Mouse (Mus musculus) urinary bladder, adult 18-20 months (tissue): ENCODE measurements around the gene Bpifb5.
"Not testable (repeated sequence)": the region's sequence is repeated elsewhere in the genome, so short reads cannot be mapped to it uniquely, and the experiment has no call there.

Experiments
- DNase-seq, 2 experiments: peaks; one replicate each; pipeline ENCODE4 v3.0.0; 2022; ENCODE audit warnings: low spot score in 2 of 2, mixed read lengths in 2 of 2

Bpifb5 gene

GRCm38 (mm10) chr2:154223265-154223916 is at the start of gene Bpifb5:
Gene Bpifb5 (plus strand): TSS chr2:154223742.
- no peak for DNase-seq

DNA sequence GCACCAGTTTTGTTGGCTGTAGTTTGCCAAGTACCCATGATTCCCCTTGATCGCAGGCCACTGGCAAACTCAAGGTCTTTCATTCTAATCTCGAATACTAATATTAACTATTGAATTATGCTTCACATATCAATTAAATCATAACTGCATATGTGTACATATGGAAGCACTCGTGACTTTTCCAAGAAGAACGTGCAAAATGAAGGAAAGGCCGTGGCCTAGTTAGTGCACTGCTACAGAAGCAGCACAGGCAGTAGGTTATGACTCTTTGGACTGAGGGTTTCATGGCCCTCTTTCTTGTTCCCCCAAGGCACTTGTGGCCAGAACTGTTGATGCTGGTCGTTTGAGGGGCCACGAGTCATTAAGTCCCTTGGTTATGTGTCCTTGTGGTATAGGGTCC is 41.6 kb upstream of the Bpifb5 start:
- not testable (repeated sequence) for DNase-seq

DNA sequence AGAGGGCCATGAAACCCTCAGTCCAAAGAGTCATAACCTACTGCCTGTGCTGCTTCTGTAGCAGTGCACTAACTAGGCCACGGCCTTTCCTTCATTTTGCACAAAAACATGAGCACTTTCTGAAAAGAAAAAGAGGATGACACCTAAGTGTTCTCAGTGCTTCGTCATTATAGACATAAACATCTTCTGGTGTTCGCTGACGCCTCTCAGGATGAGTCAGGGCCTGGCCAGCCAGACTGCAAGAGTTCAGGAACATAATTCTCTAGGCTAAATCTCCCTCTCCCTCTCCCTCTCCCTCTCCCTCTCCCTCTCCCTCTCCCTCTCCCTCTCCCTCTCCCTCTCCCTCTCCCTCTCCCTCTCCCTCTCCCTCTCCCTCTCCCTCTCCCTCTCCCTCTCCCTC is 40.5 kb upstream of the Bpifb5 start:
- DNase-seq: not testable (repeated sequence)

DNA sequence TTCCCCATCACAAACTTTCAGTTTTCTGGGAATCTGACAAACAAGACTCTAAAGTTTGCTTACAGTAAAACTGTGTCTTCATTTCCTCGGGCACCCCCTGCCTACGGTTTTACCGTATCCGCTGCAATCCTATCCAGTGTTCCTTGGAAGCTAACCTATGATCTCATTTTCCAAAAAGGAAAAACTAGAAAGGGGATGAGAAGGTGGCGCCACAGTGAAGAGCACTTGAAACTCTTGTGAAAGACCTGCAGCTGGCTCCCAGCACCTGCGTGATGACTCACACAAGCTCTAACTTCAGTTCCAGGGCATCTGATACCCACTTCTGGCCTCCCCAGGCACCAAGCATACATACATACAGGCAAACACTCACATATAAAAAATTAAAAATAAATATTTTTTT is 38.2 kb upstream of the Bpifb5 start:
- DNase-seq: no peak

GRCm38 (mm10) chr2:154185748-154186147 is 37.8 kb upstream of the Bpifb5 start:
- no peak for DNase-seq

- DNase-seq: no peak
Measured at GRCm38 (mm10) chr2:154187468-154187867, 36.1 kb upstream of the Bpifb5 start.

GRCm38 (mm10) chr2:154189877-154190434 is 33.6 kb upstream of the Bpifb5 start:
- DNase-seq: no peak

DNA sequence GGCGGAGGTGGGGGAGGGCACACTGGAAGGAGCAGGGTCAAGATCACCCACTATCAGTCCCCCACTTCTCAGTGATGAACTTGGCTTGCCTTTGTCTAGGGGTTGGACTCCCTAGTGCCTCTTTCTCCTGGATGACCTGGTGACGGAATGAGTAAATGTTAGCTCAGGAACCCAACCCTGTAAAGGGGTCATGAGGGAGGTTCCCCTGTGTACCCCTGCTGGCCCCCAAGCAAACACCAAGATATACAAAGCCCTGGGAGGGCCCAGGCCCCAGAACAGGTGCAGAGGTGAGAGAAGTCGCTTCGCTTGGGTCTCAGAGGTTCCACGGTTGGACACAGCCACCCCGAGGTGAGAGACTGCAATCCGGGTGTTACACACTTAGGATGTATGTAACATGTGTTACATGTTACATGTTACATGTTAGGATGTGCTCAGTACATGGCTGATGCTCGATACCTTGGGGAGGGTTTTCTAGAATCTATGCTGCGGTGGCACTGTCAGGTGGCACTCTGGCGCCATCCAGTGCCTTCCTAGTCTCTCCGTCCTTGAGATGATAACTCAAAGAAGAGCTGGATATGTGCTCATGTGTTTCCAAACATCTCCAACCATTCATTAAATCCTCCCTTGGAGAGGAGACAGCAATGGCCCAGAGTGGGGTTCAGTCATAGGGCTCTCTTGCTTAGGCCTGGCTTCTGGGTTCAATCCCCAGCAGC is 32.8 kb upstream of the Bpifb5 start, which contains the start of gene Bpifb1:
Gene Bpifb1, plus strand, starts transcription at position 273 of the 713 bp plus-strand sequence.
- no peak for DNase-seq

DNA sequence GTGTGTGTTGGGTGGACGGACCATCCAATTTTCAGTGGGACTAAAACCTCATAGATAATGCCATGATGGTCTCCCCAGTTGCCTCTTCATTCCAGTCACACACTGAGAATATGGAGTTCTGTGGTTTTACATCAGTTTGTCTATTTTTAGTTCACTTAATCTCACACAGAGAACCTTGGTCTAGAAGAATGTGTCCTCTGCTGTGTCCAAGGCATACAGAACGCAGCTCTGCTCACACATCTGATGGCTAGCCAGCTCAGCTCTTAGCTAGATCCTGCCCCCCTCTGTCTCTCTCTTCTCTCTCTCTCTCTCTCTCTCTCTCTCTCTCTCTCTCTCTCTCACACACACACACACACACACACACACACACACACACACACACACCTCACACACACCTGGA is 31.4 kb upstream of the Bpifb5 start:
- DNase-seq: no peak

- no peak for DNase-seq
Measured at GRCm38 (mm10) chr2:154193071-154193470, 30.5 kb upstream of the Bpifb5 start.

GRCm38 (mm10) chr2:154193994-154194504 is 29.5 kb upstream of the Bpifb5 start:
- no peak for DNase-seq

DNA sequence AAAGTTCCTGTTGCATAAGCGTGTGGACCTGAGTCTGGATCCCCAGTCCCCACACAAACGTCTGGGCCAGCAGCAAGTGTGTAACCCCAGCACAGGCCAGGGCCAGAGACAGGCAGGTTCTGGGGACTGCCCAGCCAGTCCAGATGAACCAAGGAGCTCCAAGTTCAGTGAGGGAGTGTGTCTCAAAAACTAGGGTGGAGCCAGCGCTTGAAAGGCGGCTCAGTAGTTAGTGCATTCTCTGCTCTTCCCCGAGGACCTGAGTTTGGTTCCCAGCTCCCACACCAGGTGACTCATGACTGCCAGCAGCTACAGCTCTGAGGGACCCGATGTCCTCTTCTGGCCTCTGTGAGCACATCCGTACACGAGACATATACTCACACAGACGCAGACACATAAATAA is 26.5 kb upstream of the Bpifb5 start:
- DNase-seq: no peak

- DNase-seq: no peak
Measured at GRCm38 (mm10) chr2:154204630-154205029, 18.9 kb upstream of the Bpifb5 start.

DNA sequence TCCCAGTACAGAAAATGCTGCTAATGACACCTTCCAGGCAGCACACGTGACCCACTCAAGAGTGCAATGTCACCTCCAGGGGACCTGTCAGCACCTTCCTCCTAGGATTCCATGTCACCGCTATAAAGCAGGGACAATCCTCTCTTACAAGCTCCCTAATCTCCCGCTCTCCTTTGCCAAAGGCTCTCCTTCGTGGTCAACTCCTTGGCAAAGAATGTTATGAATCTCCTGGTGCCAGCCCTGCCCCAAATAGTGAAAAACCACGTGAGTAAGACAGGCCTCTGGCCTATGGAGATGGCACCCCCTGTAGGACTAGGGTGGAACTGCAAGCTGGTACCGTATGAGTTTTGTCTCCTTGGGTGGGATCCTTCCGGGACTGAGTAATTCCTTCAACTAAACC is 16.6 kb upstream of the Bpifb5 start:
- DNase-seq: no peak

GRCm38 (mm10) chr2:154209112-154209511 is 14.4 kb upstream of the Bpifb5 start:
- no peak for DNase-seq

GRCm38 (mm10) chr2:154211121-154211520 is 12.4 kb upstream of the Bpifb5 start:
- no peak for DNase-seq

DNA sequence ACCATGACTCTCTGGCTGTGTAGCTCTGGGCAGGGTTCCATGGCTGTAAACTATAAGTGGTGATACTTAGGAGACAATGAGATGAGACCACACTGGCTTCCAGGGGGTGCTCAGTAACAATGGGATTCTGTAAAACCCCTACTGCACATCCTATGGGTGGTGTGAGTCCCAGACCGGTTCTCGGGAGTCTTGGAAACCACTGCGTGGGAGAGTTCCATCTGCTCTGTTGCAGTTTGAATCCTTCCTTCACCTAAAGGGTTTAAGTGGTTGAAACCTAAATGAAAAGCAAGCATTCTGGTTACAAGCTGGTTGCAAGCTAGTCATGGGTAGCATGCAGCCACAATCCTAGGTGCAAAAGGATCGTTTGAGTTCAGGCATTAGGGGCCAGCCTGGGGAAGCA is 11.7 kb upstream of the Bpifb5 start:
- DNase-seq: no peak

DNA sequence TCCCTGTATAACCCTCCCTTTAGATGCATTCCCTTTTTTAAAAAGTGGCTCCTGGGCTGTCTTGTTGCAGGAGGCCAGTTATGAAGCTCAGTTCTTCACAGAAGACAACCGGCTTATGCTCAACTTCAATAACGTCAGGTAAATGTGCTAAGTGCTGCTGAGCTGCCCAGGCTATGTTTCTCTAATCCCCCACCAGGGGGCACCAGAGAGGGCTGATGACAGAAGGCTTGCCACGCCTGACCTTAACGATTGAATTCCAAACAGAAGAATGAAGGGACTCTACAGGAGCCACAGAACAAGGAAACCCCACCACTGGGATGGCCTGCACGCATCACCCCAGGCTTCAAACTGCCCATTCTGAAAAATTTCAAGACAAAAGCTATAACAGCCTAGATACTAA is 8.4 kb upstream of the Bpifb5 start:
- DNase-seq: peak; percentile 23 to 48

DNA sequence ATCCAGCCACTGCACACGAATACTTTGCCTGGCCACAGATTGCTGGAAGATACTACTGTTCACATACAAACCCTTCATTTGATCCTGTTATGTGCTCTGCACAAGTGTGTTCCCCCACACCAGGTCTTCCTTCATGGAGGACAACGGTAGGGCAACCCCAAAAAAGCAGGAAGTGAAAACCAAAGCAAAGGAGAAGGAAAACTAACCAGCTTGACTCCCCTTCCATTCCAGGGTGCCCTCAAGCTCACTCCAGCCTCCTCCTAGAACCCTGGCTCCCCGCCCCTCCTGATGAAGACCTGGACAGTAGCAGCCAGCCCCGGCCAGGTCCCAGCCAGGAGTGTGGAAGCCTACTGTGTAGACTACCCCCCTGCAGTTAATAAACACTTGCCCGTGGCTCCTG is 3.6 kb upstream of the Bpifb5 start:
- no peak for DNase-seq

DNA sequence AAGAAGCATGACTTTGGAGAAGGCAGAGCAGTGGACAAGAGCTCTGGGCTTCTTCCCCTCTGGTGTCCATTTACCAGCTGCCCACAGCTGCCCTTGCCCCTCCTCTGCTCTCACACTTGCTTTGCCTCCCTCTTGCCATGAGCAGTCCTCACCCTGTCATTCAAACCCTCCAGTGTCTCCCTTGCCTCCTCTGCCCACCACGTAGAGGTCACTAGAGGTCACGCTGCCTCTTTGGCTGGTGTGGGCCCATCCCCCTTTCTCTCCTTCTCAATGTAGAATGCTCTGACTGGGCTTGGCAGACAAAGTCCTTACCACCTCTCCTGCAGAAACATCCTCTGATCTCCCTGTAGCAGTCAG is 353 bp downstream of the Bpifb5 start:
- no peak for DNase-seq

DNA sequence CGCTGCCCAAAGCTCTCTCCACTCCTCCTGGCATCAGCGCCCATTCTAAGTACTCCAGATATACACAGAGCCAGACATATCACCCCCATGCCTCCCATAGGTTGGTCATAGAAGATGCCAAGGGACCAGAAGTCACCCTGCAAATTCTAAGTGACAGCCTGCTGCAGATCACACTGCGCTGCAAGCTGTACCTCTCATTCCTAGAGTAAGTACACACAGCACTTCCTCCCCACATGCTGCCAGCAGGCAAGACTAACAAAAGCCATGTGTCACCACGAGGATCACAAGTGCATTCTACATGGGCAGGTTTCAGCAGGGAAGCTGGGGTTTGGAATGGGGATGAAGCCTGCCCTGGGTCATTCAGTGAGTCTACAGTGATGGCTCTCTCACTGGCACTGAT is 3.4 kb downstream of the Bpifb5 start:
- DNase-seq: no peak

DNA sequence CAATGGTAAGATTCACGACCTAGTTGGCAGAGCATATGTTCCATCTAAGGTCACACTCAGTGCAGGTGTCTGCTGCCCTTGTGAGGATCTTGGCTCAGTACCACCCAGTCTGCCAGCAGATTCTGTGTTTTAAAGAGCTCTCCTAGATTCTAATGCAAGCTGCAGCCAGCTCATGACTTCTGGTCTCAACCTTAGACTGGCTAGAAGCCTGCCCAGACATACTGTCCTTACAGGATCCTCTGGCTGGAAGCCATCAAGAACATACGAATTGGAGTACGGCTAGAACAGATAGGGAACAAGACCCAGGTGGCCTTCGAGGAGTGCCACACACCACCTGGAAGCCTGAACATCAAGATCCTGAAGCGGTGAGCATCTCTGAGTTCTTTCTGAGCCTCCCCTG is 4.3 kb downstream of the Bpifb5 start:
- no peak for DNase-seq

- DNase-seq: no peak
Measured at GRCm38 (mm10) chr2:154233426-154233825, 9.9 kb downstream of the Bpifb5 start.
